Mouse (Mus musculus) brain, embryonic 14.5 days (tissue): ENCODE data around the gene Camta1.

Experiments used
- CTCF ChIP-seq: fragments of 200-500 bp; IDR thresholded peaks from 2 replicates; pipeline ENCODE4 v1.5.1; 2012; ENCODE audit warnings: inconsistent platforms, mild to moderate bottlenecking, moderate library complexity, borderline replicate concordance; ENCODE audit not compliant: insufficient read depth, insufficient read length; ENCODE audit errors: extremely low read depth
- POLR2A ChIP-seq: fragments of 200-500 bp; IDR thresholded peaks from 2 replicates; pipeline ENCODE4 v1.6.1; 2012; ENCODE audit warnings: mild to moderate bottlenecking, inconsistent platforms, borderline replicate concordance; ENCODE audit not compliant: poor library complexity, insufficient read depth, insufficient read length, severe bottlenecking; ENCODE audit errors: extremely low read depth

- TF ChIP-seq POLR2A (no peak), CTCF (no peak)
Observed at GRCm38 (mm10) chr4:151555505-151555904, 306.2 kb downstream of the Camta1 start.
